Mouse (Mus musculus) kidney, postnatal 4 days (tissue): ENCODE measurements around the gene 4930519G04Rik.
"Not testable (repeated sequence)": the region's sequence is repeated elsewhere in the genome, so short reads cannot be mapped to it uniquely, and the experiment has no call there.

Source experiments
- DNase-seq, 2 experiments: peaks; one replicate each; pipeline ENCODE4 v3.0.0; 2021; ENCODE audit warnings: mixed read lengths in 2 of 2

Gene 4930519G04Rik

DNA sequence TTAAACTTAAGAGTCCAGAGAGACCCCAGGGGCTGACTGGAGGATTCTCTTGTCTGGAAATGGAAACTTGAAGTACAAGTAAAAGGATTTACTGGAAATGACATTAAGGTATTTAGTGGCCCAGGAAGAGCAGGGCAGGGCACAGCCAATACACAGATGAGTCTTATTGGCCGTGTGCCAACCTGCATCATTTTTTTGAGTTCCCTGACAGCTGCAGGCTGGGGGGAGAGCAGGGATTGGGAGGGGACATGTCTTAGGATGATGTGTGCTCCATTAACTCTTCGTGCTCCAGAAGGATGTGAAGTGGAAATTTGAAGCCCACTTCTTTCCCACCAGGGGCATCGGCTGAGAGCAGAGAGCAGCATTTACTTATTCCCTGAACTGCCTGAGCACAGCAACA lies 11.3 kb upstream of the 4930519G04Rik start:
- DNase-seq: not testable (repeated sequence)

GRCm38 (mm10) chr5:114842674-114843073 lies 10.8 kb upstream of the 4930519G04Rik start:
- DNase-seq: no peak

- DNase-seq: not testable (repeated sequence)
Measured at GRCm38 (mm10) chr5:114844371-114844770, 9.1 kb upstream of the 4930519G04Rik start.

DNA sequence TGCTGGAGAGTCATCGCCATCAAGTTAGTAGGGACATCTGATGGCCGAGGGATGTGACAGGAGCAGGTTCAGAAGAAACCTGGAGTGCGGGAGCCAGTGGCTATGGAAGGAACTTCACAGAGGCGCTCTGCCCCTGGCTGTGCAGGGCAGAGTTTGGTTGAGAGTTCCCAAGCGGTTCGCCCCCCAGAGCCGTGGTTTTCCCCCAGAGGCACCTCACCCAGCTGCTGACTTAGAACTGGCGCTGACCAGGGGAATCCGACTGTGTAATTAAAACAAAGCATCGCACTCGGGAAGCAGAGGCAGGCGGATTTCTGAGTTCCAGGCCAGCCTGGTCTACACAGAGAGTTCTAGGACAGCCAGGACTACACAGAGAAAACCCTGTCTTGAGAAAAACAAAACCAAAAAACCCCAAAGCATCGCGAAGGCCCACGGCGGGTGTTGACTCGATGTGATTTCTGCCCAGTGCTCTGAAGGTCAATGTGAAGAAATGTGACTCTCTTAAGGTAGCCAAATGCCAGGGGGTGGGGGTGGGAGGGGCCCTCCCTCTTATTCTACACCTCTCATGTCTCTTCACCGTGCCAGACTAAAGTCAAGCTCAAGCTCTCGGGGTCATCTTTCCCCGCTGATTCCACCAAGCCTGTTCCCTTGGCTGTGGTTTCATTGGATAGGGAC lies 1.8 kb upstream of the 4930519G04Rik start:
- no peak for DNase-seq

GRCm38 (mm10) chr5:114858582-114858981 lies 5.1 kb downstream of the 4930519G04Rik start, which contains the start of gene Gm9936:
Gene Gm9936 (minus strand): TSS chr5:114858682.
- DNase-seq: no peak

DNA sequence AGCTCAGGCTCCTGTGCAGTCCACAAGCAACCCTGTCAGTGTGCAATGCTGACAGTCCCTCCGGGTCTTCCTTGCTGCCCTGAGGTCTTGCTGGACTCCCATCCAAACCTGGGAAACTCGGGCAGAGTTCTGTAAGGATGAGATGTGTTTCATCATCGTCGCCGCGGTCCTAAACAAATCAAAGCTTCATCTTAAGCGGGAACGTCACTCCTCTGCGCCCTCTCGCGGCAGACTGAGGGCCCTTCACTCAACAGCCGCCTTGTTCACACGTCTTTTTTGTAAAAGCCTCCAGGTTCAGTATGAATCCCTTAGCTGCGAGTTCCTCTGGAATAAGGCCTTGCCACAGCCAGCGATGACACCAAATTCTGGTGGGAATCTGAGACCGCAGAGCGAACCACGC lies 5.8 kb downstream of the 4930519G04Rik start:
- DNase-seq: peak; percentile 85 to 87

- DNase-seq: peak; percentile 17 to 44
Measured at GRCm38 (mm10) chr5:114861730-114862129, 8.3 kb downstream of the 4930519G04Rik start.

- DNase-seq: no peak
Measured at GRCm38 (mm10) chr5:114864813-114865212, 11.3 kb downstream of the 4930519G04Rik start.

DNA sequence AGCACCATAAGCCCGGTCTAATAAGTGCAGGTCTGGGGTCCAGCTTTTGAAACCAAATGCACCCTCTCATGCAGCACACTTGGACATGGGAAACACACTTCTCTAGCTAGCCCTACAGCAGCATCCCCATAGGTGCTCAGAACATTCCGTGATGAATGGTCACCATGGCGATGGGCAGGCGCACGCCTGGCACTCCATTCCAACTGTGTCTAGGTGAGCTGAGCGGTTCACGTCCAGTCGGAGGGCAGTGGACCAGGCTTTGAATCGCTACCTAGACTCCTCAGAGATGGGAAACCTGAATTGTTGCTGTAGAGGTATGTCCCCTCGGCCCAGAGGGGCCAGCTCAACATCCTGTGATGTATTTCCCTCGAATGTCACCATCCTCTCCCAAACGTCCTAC lies 11.8 kb downstream of the 4930519G04Rik start:
- no peak for DNase-seq

DNA sequence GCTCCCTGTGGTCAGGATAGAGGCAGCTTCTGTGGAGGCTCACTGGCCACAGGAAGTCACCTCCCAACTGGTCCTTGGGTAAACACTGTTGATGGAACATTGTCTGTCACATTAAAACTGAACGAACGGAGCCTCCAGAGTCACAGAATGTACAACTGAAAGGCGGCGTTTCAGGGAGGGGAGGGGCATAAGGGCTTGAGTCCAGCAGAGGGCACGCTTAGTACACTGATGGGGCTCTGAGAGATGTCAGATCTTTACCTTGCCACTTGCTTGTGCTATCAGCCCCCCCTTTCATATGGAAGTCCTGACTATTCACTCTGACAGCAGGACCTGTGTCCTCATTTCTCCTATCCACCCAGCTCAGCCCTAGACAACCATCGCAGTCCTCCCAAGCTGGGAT lies 22.4 kb downstream of the 4930519G04Rik start:
- peak; percentile 57 to 61 for DNase-seq

GRCm38 (mm10) chr5:114876331-114876730 lies 22.9 kb downstream of the 4930519G04Rik start:
- no peak for DNase-seq

GRCm38 (mm10) chr5:114877487-114877886 lies 24.0 kb downstream of the 4930519G04Rik start:
- no peak for DNase-seq

DNA sequence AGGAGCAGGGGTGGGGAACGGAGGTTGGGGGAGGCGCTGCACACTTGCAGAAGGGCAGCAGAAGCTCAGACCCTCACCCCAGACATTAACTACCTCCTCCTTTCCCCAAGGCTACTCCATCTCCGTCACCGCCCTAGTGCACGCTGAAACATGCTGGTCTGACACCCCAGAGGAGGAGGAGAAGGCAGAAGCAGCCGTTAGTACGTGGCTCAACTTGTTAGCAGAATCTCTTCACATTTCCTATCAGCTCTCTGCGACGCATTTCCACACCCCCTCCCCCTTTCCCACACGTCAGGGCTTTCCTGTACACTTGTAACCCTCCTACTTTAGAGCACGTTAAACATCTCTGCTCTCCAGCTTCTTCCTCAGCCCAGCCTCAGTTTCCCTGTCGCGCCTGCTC lies 25.9 kb downstream of the 4930519G04Rik start:
- no peak for DNase-seq

GRCm38 (mm10) chr5:114882319-114882718 lies 28.9 kb downstream of the 4930519G04Rik start:
- not testable (repeated sequence) for DNase-seq

GRCm38 (mm10) chr5:114883022-114883421 lies 29.6 kb downstream of the 4930519G04Rik start:
- no peak for DNase-seq

- no peak for DNase-seq
Measured at GRCm38 (mm10) chr5:114886801-114887200, 33.3 kb downstream of the 4930519G04Rik start.

GRCm38 (mm10) chr5:114888995-114889394 lies 35.5 kb downstream of the 4930519G04Rik start:
- DNase-seq: no peak

DNA sequence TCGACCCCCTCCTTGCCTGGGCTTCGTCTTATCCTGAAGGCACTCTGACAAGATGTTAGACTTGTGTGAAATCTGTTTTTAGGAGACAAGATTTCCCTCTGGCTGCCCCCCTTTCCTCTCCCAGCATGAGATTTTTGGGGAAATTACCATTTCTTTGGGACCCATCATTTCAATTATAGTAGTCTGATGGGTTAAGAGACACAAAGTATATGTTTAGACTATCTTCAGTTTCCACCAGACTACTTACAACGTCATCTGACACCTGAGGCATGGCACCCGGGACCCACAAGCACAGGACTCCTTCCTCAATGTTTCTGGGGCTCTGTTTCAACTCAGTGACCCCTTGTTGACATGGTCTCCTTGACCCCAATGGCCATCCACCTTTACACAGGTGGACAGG lies 42.1 kb downstream of the 4930519G04Rik start:
- no peak for DNase-seq

DNA sequence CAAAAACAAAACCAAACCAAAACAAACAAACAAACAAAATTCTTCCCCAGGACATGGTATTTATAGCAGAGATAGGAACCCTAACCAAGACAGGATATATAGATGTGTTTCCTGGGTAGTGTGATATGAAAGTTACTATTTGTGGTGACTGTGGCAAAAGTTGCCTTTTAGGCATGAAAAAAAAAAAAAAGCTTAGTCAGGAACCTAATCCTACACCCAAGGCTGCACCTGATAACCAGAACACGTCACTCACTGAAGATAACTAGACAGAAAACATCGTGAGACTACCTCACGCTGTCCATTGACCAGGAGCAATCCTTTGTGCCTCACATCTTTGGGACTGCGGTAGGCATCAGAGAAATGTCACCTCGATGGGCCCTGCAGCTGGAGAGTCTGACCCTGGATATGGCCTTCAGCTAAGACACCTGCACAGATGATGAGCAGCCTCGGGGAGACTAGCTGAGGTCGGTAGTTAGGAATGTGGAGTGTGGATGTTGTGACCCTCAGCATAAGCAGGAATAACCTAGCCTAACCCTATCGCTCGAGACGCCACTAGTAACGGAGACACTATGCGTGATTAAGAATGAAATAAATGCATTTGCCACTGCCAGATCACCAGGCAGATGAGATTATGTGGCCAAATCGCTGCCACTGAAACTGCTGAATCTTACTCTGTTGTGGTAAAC lies 43.4 kb downstream of the 4930519G04Rik start, which contains the start of gene Oasl2:
Gene Oasl2, plus strand, starts transcription at position 249 of the 686 bp plus-strand sequence.
- peak in 1 of 2 experiments; percentile 7 for DNase-seq

- DNase-seq: peak; percentile 46 to 65
Measured at GRCm38 (mm10) chr5:114897374-114897793, 43.9 kb downstream of the 4930519G04Rik start.

GRCm38 (mm10) chr5:114898857-114899256 lies 45.4 kb downstream of the 4930519G04Rik start:
- no peak for DNase-seq

DNA sequence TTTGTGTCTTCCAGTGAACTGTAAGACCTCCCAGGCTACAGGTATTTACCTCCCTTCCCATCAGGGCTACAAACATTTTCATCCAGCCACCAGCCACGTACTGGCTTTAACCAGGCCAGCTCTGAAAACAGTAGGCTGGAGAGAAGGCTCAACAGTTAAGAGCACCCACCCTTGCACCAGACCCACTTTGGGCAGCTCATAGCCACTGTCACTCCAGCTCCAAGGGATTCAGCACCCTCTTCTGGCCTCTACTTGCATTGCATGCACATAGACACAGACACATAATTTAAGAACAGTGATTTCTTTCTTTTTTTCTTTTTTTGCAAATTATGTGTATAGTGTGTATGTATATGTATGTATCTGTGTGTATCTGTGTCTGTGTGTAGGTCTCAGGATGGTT lies 48.9 kb downstream of the 4930519G04Rik start:
- peak; percentile 74 to 78 for DNase-seq

DNA sequence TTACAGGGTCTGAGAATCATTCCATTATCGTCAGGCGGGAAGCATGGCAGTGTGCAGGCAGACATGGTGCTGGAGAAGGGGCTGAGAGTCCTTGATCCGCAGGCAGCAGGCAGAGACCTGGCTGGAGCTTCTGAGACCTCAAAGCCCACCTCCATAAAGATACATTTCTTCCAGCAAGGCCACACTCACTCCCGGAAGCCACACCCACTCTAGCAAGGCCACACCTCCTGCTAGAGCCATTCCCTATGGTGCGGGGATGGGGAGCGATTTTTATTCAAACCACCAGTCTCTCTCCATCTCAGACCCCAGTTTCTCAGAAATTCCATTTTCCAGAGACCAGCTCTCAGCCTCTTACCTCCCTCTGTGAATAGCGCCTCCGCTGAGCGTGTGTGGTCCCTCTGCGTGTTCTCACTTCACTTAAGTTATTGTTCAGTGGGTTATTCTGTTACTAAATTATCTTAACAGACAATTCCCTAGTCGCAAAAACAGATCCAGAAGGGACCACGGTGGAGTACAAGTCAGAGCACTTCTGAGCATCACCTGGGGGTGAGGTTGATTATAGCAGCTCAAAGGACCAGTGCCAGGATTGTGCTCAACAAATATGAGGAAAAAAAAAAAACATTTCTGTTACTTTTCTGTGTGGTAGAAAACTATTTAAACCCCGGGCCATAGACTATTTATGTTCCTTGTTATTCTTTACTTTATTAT lies 55.3 kb downstream of the 4930519G04Rik start:
- peak in 1 of 2 experiments; percentile 15 for DNase-seq
